Mouse (Mus musculus): Measurements from ENCODE around the gene Tsen2. TPM values are rescaled to one million over a fixed set of nuclear protein-coding genes. Genes with fewer than 3 reads are reported as not detected.

Tsen2 gene
- polyA plus RNA-seq, 1 experiment, result 1.4 TPM

DNA sequence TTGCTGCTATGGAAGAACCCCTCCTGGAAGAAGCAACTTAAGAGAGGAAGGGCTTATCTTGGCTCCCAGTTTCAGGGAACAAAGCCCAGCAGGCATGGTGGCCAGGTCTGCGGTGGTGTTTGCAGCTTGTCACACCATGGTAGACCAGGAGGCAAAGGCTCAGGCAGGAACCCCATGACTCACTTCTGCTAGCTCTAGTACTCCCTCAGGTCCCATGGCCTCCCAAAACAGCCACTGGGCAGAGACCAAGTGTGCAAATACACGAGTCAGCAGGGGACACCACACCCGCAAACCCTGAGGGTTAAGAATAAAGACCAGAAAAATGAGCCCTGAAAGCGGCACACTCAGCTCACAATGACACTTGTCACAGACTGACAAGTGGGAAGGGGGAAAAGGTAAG lies 8.3 kb upstream of the Tsen2 start:
- H3K27me3 ChIP-seq (ENCODE audit: control insufficient read depth, insufficient read depth, low read length), result no peaks in the 10 kb centered on the region
- TF ChIP-seq CTCF (IDR thresholded peaks at IDR 0.05; ENCODE audit: extremely low read depth, insufficient read depth, insufficient read length, insufficient replicate concordance) (no peak), POLR2A (IDR thresholded peaks at IDR 0.05; ENCODE audit: low read depth, low read length) (no peak)
- H3K4me1 ChIP-seq (ENCODE audit: control insufficient read depth, insufficient read depth, insufficient read length), result peaks cover 2% of the 10 kb centered on the region; the same call in 1 of the 2 replicates
- H3K27ac ChIP-seq (ENCODE audit: insufficient read depth, low read length), result no peak overlapping the region
- H3K4me3 ChIP-seq (ENCODE audit: extremely low read depth, insufficient read depth, insufficient read length), result no peak overlapping the region
- WGBS, result 84% methylated on average over 4 of the region's 4 CpGs
- H3K36me3 ChIP-seq (ENCODE audit: control insufficient read depth, insufficient read depth, low read length), result no peaks in the 10 kb centered on the region
- DNase-seq (ENCODE audit: low read depth in 1 of 2, low spot score in 2 of 2), result no peak

DNA sequence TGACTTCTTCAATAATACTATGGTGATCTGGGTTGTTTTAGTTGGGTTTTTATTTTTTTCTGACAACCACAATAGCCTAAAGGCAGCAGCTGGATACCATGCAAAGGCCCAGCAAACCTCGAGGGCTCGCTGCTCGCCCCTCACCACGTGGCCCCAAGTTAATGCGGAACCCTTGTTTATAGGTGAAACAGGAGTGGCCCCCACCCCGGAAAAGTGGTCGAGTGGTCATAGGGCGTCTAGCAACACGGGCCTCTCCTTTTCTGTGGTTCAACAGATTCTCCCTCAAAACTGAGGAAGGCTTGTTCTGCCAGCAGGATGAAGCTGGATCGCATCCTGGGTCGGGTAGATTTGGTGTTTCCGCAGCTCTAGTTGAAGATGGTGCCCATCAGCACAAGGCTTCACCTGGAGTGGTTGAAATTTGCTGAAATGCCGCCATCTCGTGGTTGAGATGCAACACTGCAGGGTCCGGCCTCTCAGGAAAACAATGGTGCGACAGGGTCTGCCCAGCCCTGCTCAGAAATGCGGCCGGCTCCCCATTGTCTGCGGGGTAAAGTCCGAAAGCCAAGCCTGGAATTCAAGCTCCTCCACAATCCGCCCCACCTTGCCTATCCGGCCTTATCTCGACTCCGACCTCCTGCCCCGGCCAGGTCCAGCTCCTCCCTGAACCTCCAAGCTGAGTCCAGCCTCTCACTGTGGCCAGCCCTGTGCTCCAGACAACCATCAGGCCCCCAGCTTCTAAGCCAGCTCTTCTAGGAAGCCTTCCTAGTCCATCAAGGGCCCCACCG lies 5.6 kb upstream of the Tsen2 start:
- Histone ChIP-seq H3K4me3 (ENCODE audit: extremely low read depth, insufficient read depth, insufficient read length) (no peak overlapping the region), H3K27me3 (ENCODE audit: control insufficient read depth, insufficient read depth, low read length) (no peaks in the 10 kb centered on the region), H3K36me3 (ENCODE audit: control insufficient read depth, insufficient read depth, low read length) (no peaks in the 10 kb centered on the region), H3K27ac (ENCODE audit: insufficient read depth, low read length) (no peak overlapping the region), H3K4me1 (ENCODE audit: control insufficient read depth, insufficient read depth, insufficient read length) (peaks cover 2% of the 10 kb centered on the region; the same call in 1 of the 2 replicates)
- 20% methylated on average over 26 of the region's 26 CpGs for WGBS
- TF ChIP-seq POLR2A (IDR thresholded peaks at IDR 0.05; ENCODE audit: low read depth, low read length) (no peak), CTCF (IDR thresholded peaks at IDR 0.05; ENCODE audit: extremely low read depth, insufficient read depth, insufficient read length, insufficient replicate concordance) (peak; percentile 81)
- peak; percentile 49 to 64 for DNase-seq (ENCODE audit: low read depth in 1 of 2, low spot score in 2 of 2)

DNA sequence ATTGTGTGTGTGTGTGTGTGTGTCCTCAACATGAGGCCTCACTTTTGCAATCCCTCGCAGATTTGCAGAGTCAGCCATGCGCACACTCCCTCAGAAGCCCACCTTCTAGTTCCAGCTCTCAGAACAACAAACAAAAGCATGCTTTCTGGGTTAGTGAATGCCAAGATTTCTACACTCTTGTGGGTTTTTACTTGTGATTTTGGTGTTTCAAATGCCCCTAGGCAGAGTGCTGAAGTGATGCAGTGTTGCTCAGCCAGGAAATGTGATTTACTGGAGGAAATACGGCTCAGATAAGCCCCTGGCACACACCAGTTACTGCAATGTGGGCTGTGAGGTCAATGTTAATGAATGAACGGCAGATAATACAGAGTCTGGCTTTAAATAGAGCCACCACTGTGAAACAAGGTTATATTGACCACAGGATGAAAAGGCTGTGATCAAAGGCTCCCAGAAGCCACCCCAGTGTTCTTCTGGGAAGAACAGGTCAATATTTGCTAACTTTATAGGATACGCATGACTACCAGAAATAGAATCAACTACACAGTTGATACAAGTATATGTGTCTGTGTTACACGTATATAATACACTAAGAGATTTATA lies 2.7 kb upstream of the Tsen2 start:
- TF ChIP-seq POLR2A (IDR thresholded peaks at IDR 0.05; ENCODE audit: low read depth, low read length) (no peak), CTCF (IDR thresholded peaks at IDR 0.05; ENCODE audit: extremely low read depth, insufficient read depth, insufficient read length, insufficient replicate concordance) (no peak)
- Histone ChIP-seq H3K4me1 (ENCODE audit: control insufficient read depth, insufficient read depth, insufficient read length) (peaks cover 2% of the 10 kb centered on the region; the same call in 1 of the 2 replicates), H3K27me3 (ENCODE audit: control insufficient read depth, insufficient read depth, low read length) (no peaks in the 10 kb centered on the region), H3K36me3 (ENCODE audit: control insufficient read depth, insufficient read depth, low read length) (no peaks in the 10 kb centered on the region), H3K4me3 (ENCODE audit: extremely low read depth, insufficient read depth, insufficient read length) (no peak overlapping the region), H3K27ac (ENCODE audit: insufficient read depth, low read length) (no peak overlapping the region)
- no peak for DNase-seq (ENCODE audit: low read depth in 1 of 2, low spot score in 2 of 2)
- WGBS, result 46% methylated on average over 6 of the region's 6 CpGs

DNA sequence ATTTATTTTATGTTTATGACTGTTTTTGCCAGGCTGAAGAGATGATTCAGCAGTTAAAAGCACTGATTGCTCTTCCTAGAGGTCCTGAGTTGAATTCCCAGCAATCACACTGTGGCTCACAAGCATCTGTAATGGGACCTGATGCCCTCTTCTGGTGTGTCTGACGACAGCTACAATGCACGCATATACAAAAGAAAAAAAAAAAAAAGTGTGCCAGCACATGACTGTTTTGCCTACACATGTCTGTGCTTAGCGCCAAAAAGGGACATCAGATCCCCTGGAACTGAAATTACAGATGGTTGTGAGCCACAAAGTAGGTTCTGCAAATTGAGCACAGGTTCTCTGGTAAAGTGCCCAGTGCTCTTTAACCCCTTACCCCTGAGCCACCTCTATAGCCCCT lies 2.1 kb upstream of the Tsen2 start:
- no peak for DNase-seq (ENCODE audit: low read depth in 1 of 2, low spot score in 2 of 2)
- H3K4me3 ChIP-seq (ENCODE audit: extremely low read depth, insufficient read depth, insufficient read length), result no peak overlapping the region
- WGBS, result 47% methylated on average over 3 of the region's 3 CpGs
- TF ChIP-seq POLR2A (IDR thresholded peaks at IDR 0.05; ENCODE audit: low read depth, low read length) (no peak), CTCF (IDR thresholded peaks at IDR 0.05; ENCODE audit: extremely low read depth, insufficient read depth, insufficient read length, insufficient replicate concordance) (no peak)
- H3K4me1 ChIP-seq (ENCODE audit: control insufficient read depth, insufficient read depth, insufficient read length), result peaks cover 2% of the 10 kb centered on the region; the same call in 1 of the 2 replicates
- H3K36me3 ChIP-seq (ENCODE audit: control insufficient read depth, insufficient read depth, low read length), result no peaks in the 10 kb centered on the region
- no peaks in the 10 kb centered on the region for H3K27me3 ChIP-seq (ENCODE audit: control insufficient read depth, insufficient read depth, low read length)
- H3K27ac ChIP-seq (ENCODE audit: insufficient read depth, low read length), result no peak overlapping the region

DNA sequence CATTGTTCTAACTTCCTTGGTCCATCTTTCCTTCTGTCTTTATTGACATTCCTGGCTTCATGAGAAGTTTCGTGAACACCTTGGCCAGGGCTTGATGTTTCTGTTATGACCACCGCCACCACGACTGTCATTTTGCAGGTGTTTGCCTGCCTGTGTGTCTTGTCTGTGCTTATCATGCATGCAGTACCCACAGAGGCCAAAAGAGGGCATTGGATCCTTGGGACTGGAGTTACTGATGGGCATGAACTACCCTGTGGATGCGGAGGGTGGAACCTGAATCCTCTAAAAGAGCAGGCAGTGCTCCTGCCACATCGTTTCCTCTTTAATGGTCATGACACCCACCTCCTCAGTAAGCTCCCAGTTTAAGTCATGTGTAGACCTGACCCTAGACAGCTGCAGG lies 1.8 kb downstream of the Tsen2 start:
- peak in 1 of 2 experiments; percentile 26 for DNase-seq (ENCODE audit: low read depth in 1 of 2, low spot score in 2 of 2)
- Histone ChIP-seq H3K27ac (ENCODE audit: insufficient read depth, low read length) (no peak overlapping the region), H3K27me3 (ENCODE audit: control insufficient read depth, insufficient read depth, low read length) (no peaks in the 10 kb centered on the region), H3K36me3 (ENCODE audit: control insufficient read depth, insufficient read depth, low read length) (peaks cover 4% of the 10 kb centered on the region), H3K4me1 (ENCODE audit: control insufficient read depth, insufficient read depth, insufficient read length) (no peaks in the 10 kb centered on the region), H3K4me3 (ENCODE audit: extremely low read depth, insufficient read depth, insufficient read length) (no peak overlapping the region)
- WGBS, result 73% methylated on average over 5 of the region's 5 CpGs
- no peak for TF ChIP-seq POLR2A (IDR thresholded peaks at IDR 0.05; ENCODE audit: low read depth, low read length)
- no peak for TF ChIP-seq CTCF (IDR thresholded peaks at IDR 0.05; ENCODE audit: extremely low read depth, insufficient read depth, insufficient read length, insufficient replicate concordance)

DNA sequence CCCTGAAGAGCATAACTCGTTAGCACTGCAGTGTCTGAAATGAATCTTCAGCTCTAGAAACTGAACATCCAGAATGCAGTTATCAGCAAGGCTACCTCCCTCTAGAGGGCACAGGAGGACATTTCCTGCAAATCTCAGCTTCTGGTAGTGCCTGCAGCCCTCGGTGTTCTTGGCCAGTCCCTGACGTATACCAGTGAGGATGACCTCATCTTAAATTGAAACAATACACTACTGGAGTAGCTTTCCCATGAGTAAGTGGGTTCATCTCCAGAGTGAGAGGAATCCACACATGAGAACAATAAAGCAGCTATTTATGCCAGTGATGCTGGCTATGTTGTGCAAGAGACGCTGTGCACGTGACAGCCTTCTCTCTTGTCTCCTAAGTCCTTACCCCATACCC lies 11.0 kb downstream of the Tsen2 start:
- DNase-seq (ENCODE audit: low read depth in 1 of 2, low spot score in 2 of 2), result no peak
- peaks cover 3% of the 10 kb centered on the region; the same call in 1 of the 2 replicates for H3K36me3 ChIP-seq (ENCODE audit: control insufficient read depth, insufficient read depth, low read length)
- no peaks in the 10 kb centered on the region for H3K4me1 ChIP-seq (ENCODE audit: control insufficient read depth, insufficient read depth, insufficient read length)
- H3K4me3 ChIP-seq (ENCODE audit: extremely low read depth, insufficient read depth, insufficient read length), result no peak overlapping the region
- no peak overlapping the region for H3K27ac ChIP-seq (ENCODE audit: insufficient read depth, low read length)
- TF ChIP-seq POLR2A (IDR thresholded peaks at IDR 0.05; ENCODE audit: low read depth, low read length), result no peak
- TF ChIP-seq CTCF (IDR thresholded peaks at IDR 0.05; ENCODE audit: extremely low read depth, insufficient read depth, insufficient read length, insufficient replicate concordance), result no peak
- no peaks in the 10 kb centered on the region for H3K27me3 ChIP-seq (ENCODE audit: control insufficient read depth, insufficient read depth, low read length)
- 82% methylated on average over 5 of the region's 5 CpGs for WGBS

DNA sequence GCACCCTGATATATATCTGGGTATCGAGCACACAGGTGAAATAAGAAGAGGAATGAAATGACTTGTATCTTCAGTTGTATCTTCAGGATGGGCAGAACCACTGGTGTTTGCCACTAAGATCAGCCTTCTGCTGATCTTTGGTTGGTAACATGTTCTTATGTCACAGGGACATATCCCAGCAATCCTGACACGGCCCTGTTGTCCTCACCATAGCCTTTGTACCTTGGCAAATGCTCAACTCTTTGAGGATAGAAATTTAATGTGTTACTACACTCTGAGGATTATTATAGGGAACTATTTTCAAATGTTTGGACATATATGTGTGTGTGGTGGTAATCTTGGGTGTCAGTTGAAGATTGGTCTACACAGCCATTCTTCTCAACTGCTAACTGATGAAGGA lies 13.7 kb downstream of the Tsen2 start:
- no peak for DNase-seq (ENCODE audit: low read depth in 1 of 2, low spot score in 2 of 2)
- 93% methylated on average over 2 of the region's 2 CpGs for WGBS
- no peaks in the 10 kb centered on the region for H3K27me3 ChIP-seq (ENCODE audit: control insufficient read depth, insufficient read depth, low read length)
- no peak overlapping the region for H3K27ac ChIP-seq (ENCODE audit: insufficient read depth, low read length)
- H3K36me3 ChIP-seq (ENCODE audit: control insufficient read depth, insufficient read depth, low read length), result peaks cover 3% of the 10 kb centered on the region; the same call in 1 of the 2 replicates
- H3K4me3 ChIP-seq (ENCODE audit: extremely low read depth, insufficient read depth, insufficient read length), result no peak overlapping the region
- TF ChIP-seq POLR2A (IDR thresholded peaks at IDR 0.05; ENCODE audit: low read depth, low read length), result no peak
- no peak for TF ChIP-seq CTCF (IDR thresholded peaks at IDR 0.05; ENCODE audit: extremely low read depth, insufficient read depth, insufficient read length, insufficient replicate concordance)
- no peaks in the 10 kb centered on the region for H3K4me1 ChIP-seq (ENCODE audit: control insufficient read depth, insufficient read depth, insufficient read length)

Measured in spleen, adult 2 months (tissue).